Mouse (Mus musculus): ENCODE data around the gene Olfr1206.

Olfr1206 gene

GRCm38 (mm10) chr2:88862931-88863330, at the start of gene Olfr1206:
TSS of gene Olfr1206 (plus strand) at chr2:88863231.
- DNase-seq, result no peak

- no peak for DNase-seq
Measured at GRCm38 (mm10) chr2:88814196-88814595, 48.8 kb upstream of the Olfr1206 start, which contains the start of gene Olfr1202. TSS of gene Olfr1202 (plus strand) at chr2:88814496.

GRCm38 (mm10) chr2:88829437-88829836, 33.6 kb upstream of the Olfr1206 start, which contains the start of gene Olfr1205:
TSS of gene Olfr1205 (plus strand) at chr2:88829737.
- no peak for DNase-seq

- DNase-seq, result no peak
Measured at GRCm38 (mm10) chr2:88838477-88838876, 24.6 kb upstream of the Olfr1206 start.

GRCm38 (mm10) chr2:88848992-88849391, 14.0 kb upstream of the Olfr1206 start, which contains the start of gene Olfr1204:
TSS of gene Olfr1204 (plus strand) at chr2:88849292.
- no peak for DNase-seq

- DNase-seq, result no peak
Measured at GRCm38 (mm10) chr2:88902211-88902610, 39.2 kb downstream of the Olfr1206 start, which contains the start of gene Olfr1208. TSS of gene Olfr1208 (minus strand) at chr2:88902311.

- DNase-seq, result no peak
Measured at GRCm38 (mm10) chr2:88915057-88915456, 52.0 kb downstream of the Olfr1206 start, which contains the start of gene Olfr1209. TSS of gene Olfr1209 (minus strand) at chr2:88915157.
